Mouse (Mus musculus): ENCODE data around the gene Pttg1ip.

Gene Pttg1ip

GRCm38 (mm10) chr10:77647461-77647860 lies 65.9 kb downstream of the Pttg1ip start:
- no peak for DNase-seq

GRCm38 (mm10) chr10:77647901-77648300 lies 66.4 kb downstream of the Pttg1ip start:
- no peak for DNase-seq

All from lung, postnatal 36 days (tissue).